Mouse (Mus musculus) liver, embryonic 13.5 days (tissue): ENCODE data around the gene Rhof. TPM values are rescaled to one million over a fixed set of nuclear protein-coding genes. Genes with fewer than 3 reads are reported as not detected.

ENCODE experiments used
- ATAC-seq: fragments of 200-750 bp; cut with Nextera tagmentation; 2 replicates; pipeline ENCODE4 v1.8.0; 2017; ENCODE audit warnings: low read depth, mild to moderate bottlenecking, moderate number of reproducible peaks, moderate library complexity
- DNase-seq: peaks from one replicate; pipeline ENCODE4 v3.0.0; 2022
- H3K27ac ChIP-seq: fragments of 300-500 bp; sonication (generic); 2 replicates; pipeline ENCODE4 v1.5.1; 2015; ENCODE audit warnings: moderate library complexity, mild to moderate bottlenecking, inconsistent platforms
- H3K27me3 ChIP-seq: fragments of 300-500 bp; sonication (generic); 2 replicates; pipeline ENCODE4 v1.6.1; 2015; ENCODE audit warnings: mild to moderate bottlenecking, inconsistent platforms
- H3K36me3 ChIP-seq: fragments of 300-500 bp; sonication (generic); 2 replicates; pipeline ENCODE4 v1.6.1; 2015; ENCODE audit warnings: mild to moderate bottlenecking, inconsistent platforms
- H3K4me1 ChIP-seq: fragments of 300-500 bp; sonication (generic); replicated peaks from 2 replicates; pipeline ENCODE4 v1.6.1; 2015; ENCODE audit warnings: inconsistent platforms
- H3K4me2 ChIP-seq: fragments of 300-500 bp; sonication (generic); 2 replicates; pipeline ENCODE4 v1.6.1; 2015; ENCODE audit warnings: inconsistent platforms, mild to moderate bottlenecking, moderate library complexity
- H3K4me3 ChIP-seq: fragments of 300-500 bp; sonication (generic); replicated peaks from 2 replicates; pipeline ENCODE4 v1.5.1; 2015; ENCODE audit warnings: mild to moderate bottlenecking, inconsistent platforms
- H3K9ac ChIP-seq: fragments of 300-500 bp; sonication (generic); 2 replicates; pipeline ENCODE4 v1.6.1; 2015; ENCODE audit warnings: mild to moderate bottlenecking, inconsistent platforms
- H3K9me3 ChIP-seq: fragments of 300-500 bp; sonication (generic); replicated peaks from 2 replicates; pipeline ENCODE4 v1.6.1; 2016; ENCODE audit warnings: inconsistent platforms
- WGBS: fragments of 180-500 bp; shearing (Covaris S2); methylation state at CpG from one replicate; pipeline ENCODE4 v1.1.7; 2015; ENCODE audit not compliant: insufficient replicate concordance; 5-methylcytosine and 5-hydroxymethylcytosine counted together
- polyA plus RNA-seq: library from polyadenylated mRNA; unstranded; fragments of >200 nt; fragmentation: Nextera tagmentation; extraction: Ambion mirVana; gene quantifications from 2 replicates; pipeline ENCODE4 v1.2.1, GENCODE M21; 2015

Gene Rhof
- polyA plus RNA-seq, 1 experiment from 2014 or later = 2.5 TPM

GRCm38 (mm10) chr5:123059757-123060520, 72.6 kb downstream of the Rhof start:
- 37% methylated on average over 14 of the region's 14 CpGs for WGBS
- peaks cover 33% of the 10 kb centered on the region for H3K4me1 ChIP-seq
- H3K4me2 ChIP-seq = no peak overlapping the region
- no peaks in the 10 kb centered on the region for H3K36me3 ChIP-seq
- H3K27me3 ChIP-seq = no peaks in the 10 kb centered on the region
- 0 out of 2 replicates have a peak overlapping the region, but pooled peaks have one; percentile 48 for H3K9ac ChIP-seq
- peak overlapping the region; percentile 81; the same call in 1 of the 2 replicates for H3K27ac ChIP-seq
- no peaks in the 10 kb centered on the region for H3K9me3 ChIP-seq
- H3K4me3 ChIP-seq = no peak overlapping the region
- ATAC-seq (no peak), DNase-seq (peak; percentile 48)

GRCm38 (mm10) chr5:123058251-123059102, 74.0 kb downstream of the Rhof start:
- peak overlapping the region; percentile 81 for H3K27ac ChIP-seq
- peak overlapping the region; percentile 73 for H3K9ac ChIP-seq
- no peak for ATAC-seq
- no peaks in the 10 kb centered on the region for H3K27me3 ChIP-seq
- peak overlapping the region; percentile 76 for H3K4me2 ChIP-seq
- DNase-seq = no peak
- WGBS = 20% methylated on average over 16 of the region's 16 CpGs
- peak overlapping the region; percentile 64 for H3K4me3 ChIP-seq
- H3K9me3 ChIP-seq = no peaks in the 10 kb centered on the region
- peaks cover 28% of the 10 kb centered on the region for H3K4me1 ChIP-seq
- H3K36me3 ChIP-seq = no peaks in the 10 kb centered on the region

- H3K27ac ChIP-seq = peak overlapping the region; percentile 81
- H3K27me3 ChIP-seq = no peaks in the 10 kb centered on the region
- peak overlapping the region; percentile 64 for H3K4me3 ChIP-seq
- peak; percentile 98 for ATAC-seq
- WGBS = 7% methylated on average over 48 of the region's 48 CpGs
- H3K9ac ChIP-seq = peak overlapping the region; percentile 73
- H3K4me2 ChIP-seq = peak overlapping the region; percentile 76
- no peaks in the 10 kb centered on the region for H3K36me3 ChIP-seq
- no peaks in the 10 kb centered on the region for H3K9me3 ChIP-seq
- H3K4me1 ChIP-seq = peaks cover 28% of the 10 kb centered on the region
- DNase-seq = peak; percentile 100
These were observed 74.9 kb downstream of the Rhof start for GRCm38 (mm10) chr5:123057366-123058250.

Other genes starting within 250 kb of the Rhof start
- 21.3 and 23.6 TPM in 2 replicates for gene Kdm2b, start 142.9 kb downstream of the Rhof start, polyA plus RNA-seq
- 6.6 and 8.2 TPM in 2 replicates for gene Orai1, start 117.6 kb downstream of the Rhof start, polyA plus RNA-seq
- gene Morn3, start 85.7 kb downstream of the Rhof start, polyA plus RNA-seq = not detected in 2 replicates
- gene Tmem120b, start 64.3 kb downstream of the Rhof start, polyA plus RNA-seq = 23.0 and 24.2 TPM in 2 replicates
- 3.4 and 3.8 TPM in 2 replicates for gene Setd1b, start 9.5 kb upstream of the Rhof start, polyA plus RNA-seq
- 76.0 and 76.3 TPM in 2 replicates for gene Psmd9, start 36.7 kb upstream of the Rhof start, polyA plus RNA-seq
- 12.4 and 15.2 TPM in 2 replicates for gene Hpd, start 50.0 kb upstream of the Rhof start, polyA plus RNA-seq
- gene Wdr66, start 119.4 kb upstream of the Rhof start, polyA plus RNA-seq = 0.16 TPM in 1 of 2 replicates, not detected in the other
- 6.6 and 7.9 TPM in 2 replicates for gene Bcl7a, start 211.1 kb upstream of the Rhof start, polyA plus RNA-seq